Mouse (Mus musculus) gastrocnemius, adult 18-20 months (tissue): ENCODE data around the gene Kctd13. TPM values are rescaled to one million over a fixed set of nuclear protein-coding genes. Genes with fewer than 3 reads are reported as not detected.

Experiments
- DNase-seq: peaks from one replicate; pipeline ENCODE4 v3.0.0; 2021; ENCODE audit warnings: low spot score
- total RNA-seq, 2 experiments: library from RNA; stranded (reverse); gene quantifications; 2 replicates each; pipeline ENCODE4 v1.2.3; 2021

The Kctd13 gene
- total RNA-seq, 2 experiments from 2014 or later, result 2.6 to 2.7 TPM

DNA sequence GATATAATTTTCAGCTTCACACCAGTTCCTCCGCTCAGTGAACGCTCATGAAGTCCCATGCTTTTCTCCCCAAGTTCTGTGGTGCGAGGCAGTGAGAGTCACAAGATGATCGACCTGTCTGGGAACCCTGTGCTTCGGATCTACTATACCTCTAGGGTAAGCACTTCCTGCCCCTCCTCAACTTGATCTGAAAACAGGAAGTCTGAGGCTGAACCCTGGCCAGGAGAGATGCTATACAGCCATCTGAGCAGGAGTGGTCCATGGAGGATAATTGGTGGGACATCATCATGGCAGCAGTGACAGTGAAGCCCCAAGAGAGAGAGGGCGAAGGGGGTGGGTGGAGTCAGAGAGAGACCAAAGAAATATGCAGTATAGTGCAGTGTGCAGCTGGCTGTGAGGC lies 50.2 kb downstream of the Kctd13 start:
- DNase-seq, result no peak

- peak; percentile 69 for DNase-seq
Observed at GRCm38 (mm10) chr7:126981601-126982000, 52.9 kb downstream of the Kctd13 start.

- DNase-seq, result no peak
Observed at GRCm38 (mm10) chr7:126982054-126982453, 53.4 kb downstream of the Kctd13 start.

DNA sequence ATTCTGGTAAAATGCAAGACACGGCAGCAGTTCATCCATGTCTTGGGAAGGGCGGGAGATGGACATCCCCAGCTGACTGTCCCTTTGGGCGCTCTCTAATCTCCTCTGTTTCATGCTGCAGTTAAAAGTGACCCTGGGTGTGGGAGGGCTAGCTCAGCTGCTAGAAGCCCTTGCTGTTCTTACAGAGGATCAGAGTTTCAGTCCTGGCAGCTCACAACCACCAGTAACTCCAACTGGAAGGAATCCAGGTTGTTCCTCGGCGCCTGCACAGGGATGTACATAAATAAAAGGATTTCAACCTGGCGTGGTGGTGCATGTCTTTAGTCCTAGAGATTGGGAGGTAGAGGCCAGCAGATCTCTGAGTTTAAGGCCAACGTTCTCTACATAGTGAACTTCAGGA lies 54.4 kb downstream of the Kctd13 start:
- DNase-seq, result peak; percentile 39

GRCm38 (mm10) chr7:126984667-126985444 lies 56.2 kb downstream of the Kctd13 start:
- DNase-seq, result peak; percentile 71

DNA sequence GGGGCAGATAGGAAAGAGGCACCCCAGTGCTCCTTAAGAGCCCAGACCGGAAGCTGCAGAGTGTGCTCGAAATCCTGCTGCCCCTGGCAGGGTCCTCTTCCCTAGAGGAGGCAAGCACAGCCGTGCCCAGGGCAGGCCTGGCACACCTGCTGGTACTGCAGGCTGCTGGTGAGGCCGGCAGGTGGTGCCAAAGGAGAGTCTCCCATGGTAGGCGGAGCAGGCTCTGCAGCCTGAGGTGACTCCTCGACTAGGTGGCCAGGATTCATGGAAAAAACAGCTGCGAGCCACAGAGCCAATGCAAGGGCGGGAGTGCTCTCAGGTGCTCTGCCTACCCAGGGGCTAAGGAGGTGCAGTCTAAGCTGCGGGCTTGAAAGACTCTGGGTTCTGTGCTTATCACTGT lies 57.6 kb downstream of the Kctd13 start:
- peak; percentile 70 for DNase-seq

DNA sequence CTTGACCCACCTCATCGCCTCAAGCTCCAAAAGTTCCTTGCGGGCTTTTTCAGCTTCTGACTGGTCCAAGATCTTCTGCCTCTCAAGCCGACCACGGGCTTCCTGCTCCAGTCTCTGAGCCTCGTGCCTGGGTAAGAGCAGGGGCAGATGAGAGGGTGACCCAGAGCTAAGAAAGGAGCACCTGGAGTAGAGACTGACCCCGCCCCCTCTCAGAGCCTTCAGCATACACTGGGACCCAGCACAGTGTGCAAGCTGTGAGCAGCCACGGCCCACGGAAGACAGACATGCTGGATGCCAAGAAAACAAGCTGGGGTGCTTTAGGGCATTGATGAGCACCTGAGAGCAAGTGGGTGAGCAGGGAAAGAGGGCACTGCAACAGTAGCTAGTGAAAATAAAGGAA lies 60.1 kb downstream of the Kctd13 start:
- DNase-seq, result no peak

Other genes starting within 250 kb of the Kctd13 start
- gene Bola2, start 233.5 kb upstream of the Kctd13 start, total RNA-seq, result 10 to 100 TPM; 37.1 to 42.2 TPM
- 1 to 10 TPM; 1.9 to 2.8 TPM for gene Slx1b, start 233.1 kb upstream of the Kctd13 start, total RNA-seq
- gene Coro1a, start 221.1 kb upstream of the Kctd13 start, total RNA-seq, result 1 to 10 TPM; 2.0 to 2.4 TPM
- 10 to 100 TPM; 16.2 to 20.7 TPM for gene Mapk3, start 169.3 kb upstream of the Kctd13 start, total RNA-seq
- gene Gdpd3, start 162.5 kb upstream of the Kctd13 start, total RNA-seq, result under 1 TPM in 1 of 2 experiments, not detected in 1; 0.46 TPM
- 100 to 1,000 TPM in 1 of 2 experiments, 10 to 100 TPM in 1; 84.9 to 101 TPM for gene Ypel3, start 151.9 kb upstream of the Kctd13 start, total RNA-seq
- gene Tbx6, start 147.4 kb upstream of the Kctd13 start, total RNA-seq, result under 1 TPM; 0.52 to 0.59 TPM
- 10 to 100 TPM; 20.5 TPM for gene Ppp4c, start 136.4 kb upstream of the Kctd13 start, total RNA-seq
- 10 to 100 TPM; 65.3 to 75.7 TPM for gene Fam57b, start 131.2 kb upstream of the Kctd13 start, total RNA-seq
- gene 4930451I11Rik, start 97.2 kb upstream of the Kctd13 start, total RNA-seq, result not detected
- not detected for gene Doc2a, start 81.5 kb upstream of the Kctd13 start, total RNA-seq
- 1 to 10 TPM; 5.0 to 5.4 TPM for gene Hirip3, start 66.9 kb upstream of the Kctd13 start, total RNA-seq
- 10 to 100 TPM in 1 of 2 experiments, 1 to 10 TPM in 1; 8.4 to 12.3 TPM for gene Ino80e, start 66.5 kb upstream of the Kctd13 start, total RNA-seq
- 10 to 100 TPM; 19.7 to 21.9 TPM for gene Taok2, start 44.2 kb upstream of the Kctd13 start, total RNA-seq
- gene Tmem219, start 6.0 kb upstream of the Kctd13 start, total RNA-seq, result 10 to 100 TPM in 1 of 2 experiments, 1 to 10 TPM in 1; 9.9 to 12.1 TPM
- not detected for gene Asphd1, start 20.7 kb downstream of the Kctd13 start, total RNA-seq
- 1 to 10 TPM in 1 of 2 experiments, under 1 TPM in 1; 0.87 to 1.2 TPM for gene Sez6l2, start 21.7 kb downstream of the Kctd13 start, total RNA-seq
- gene Cdipt, start 47.0 kb downstream of the Kctd13 start, total RNA-seq, result 10 to 100 TPM; 30.7 to 31.5 TPM
- gene Cdiptos, start 47.2 kb downstream of the Kctd13 start, total RNA-seq, result under 1 TPM in 1 of 2 experiments, not detected in 1; 0.24 TPM
- 10 to 100 TPM; 27.5 to 40.9 TPM for gene Mvp, start 85.7 kb downstream of the Kctd13 start, total RNA-seq
- 1 to 10 TPM in 1 of 2 experiments, not detected in 1; 1.7 TPM for gene Pagr1b, start 87.6 kb downstream of the Kctd13 start, total RNA-seq
- 10 to 100 TPM in 1 of 2 experiments, 1 to 10 TPM in 1; 7.9 to 10.3 TPM for gene Pagr1a, start 88.5 kb downstream of the Kctd13 start, total RNA-seq
- gene Gm42742, start 92.2 kb downstream of the Kctd13 start, total RNA-seq, result 10 to 100 TPM; 12.9 to 16.9 TPM
- gene Prrt2, start 92.3 kb downstream of the Kctd13 start, total RNA-seq, result under 1 TPM in 1 of 2 experiments, not detected in 1; 0.84 TPM
- gene Maz, start 98.2 kb downstream of the Kctd13 start, total RNA-seq, result 10 to 100 TPM; 64.3 to 66.3 TPM
- 1 to 10 TPM; 1.2 to 1.7 TPM for gene Kif22, start 113.6 kb downstream of the Kctd13 start, total RNA-seq
- gene Zg16, start 158.4 kb downstream of the Kctd13 start, total RNA-seq, result not detected
- under 1 TPM; 0.50 to 0.93 TPM for gene AI467606, start 162.5 kb downstream of the Kctd13 start, total RNA-seq
- gene Qprt, start 193.3 kb downstream of the Kctd13 start, total RNA-seq, result under 1 TPM; 0.37 to 0.55 TPM
- under 1 TPM; 0.07 to 0.14 TPM for gene Spn, start 208.9 kb downstream of the Kctd13 start, total RNA-seq